Mouse (Mus musculus) frontal cortex, postnatal 10 days (tissue): Measurements from ENCODE around the gene Eci3.
"Not testable (repeated sequence)": the region's sequence is repeated elsewhere in the genome, so short reads cannot be mapped to it uniquely, and the experiment has no call there.

Experiments used
- DNase-seq, 2 experiments: peaks; one replicate each; pipeline ENCODE4 v3.0.0; 2022; ENCODE audit warnings: low spot score in 2 of 2, mixed read lengths in 1 of 2

The Eci3 gene

DNA sequence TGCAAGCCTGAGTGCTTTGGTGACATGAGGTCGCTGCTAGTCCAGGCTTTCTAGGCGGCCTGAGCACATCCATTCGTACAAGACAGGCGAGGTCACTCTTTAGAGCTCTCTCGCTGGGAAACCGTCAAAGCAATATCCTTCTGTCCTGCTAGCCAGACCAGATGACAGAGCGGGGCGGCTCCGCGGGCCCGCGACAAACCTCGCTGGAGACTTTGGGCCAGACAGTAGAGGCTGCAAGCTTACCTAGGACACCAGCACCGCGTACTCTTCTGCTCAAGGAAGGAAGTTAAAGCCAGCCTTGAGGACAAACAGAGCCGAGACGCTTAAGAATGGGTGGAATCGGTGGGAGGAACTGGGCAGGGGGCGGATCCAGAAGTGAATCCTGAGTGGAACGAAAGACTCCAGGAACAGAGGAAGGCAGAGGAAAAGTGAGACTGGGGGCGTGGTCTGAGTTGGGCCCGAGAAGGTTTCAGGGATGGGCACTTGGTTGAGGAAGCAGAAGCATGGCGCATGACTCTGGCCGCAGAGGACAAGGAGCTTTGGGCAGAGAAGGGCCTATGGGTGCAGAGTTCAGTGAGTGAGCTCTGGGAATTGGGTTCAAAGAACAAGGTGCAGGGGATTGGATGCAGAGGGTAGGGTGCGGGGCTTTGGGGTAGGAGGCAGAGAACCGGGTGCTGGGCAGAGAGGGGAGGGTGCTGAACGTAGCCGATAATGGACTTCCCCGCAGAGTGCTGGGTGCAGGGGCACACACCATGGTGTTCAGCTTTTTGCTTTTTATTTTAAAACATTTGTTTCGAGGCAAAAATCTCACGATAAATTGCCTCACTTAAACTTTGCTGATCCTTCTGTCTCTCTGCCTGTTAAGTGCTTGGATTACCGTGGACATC lies at the start of gene Eci3:
Eci3 (minus strand) TSS at position 300 of the 887 bp plus-strand sequence.
- DNase-seq, result peak in 1 of 2 experiments; percentile 13

DNA sequence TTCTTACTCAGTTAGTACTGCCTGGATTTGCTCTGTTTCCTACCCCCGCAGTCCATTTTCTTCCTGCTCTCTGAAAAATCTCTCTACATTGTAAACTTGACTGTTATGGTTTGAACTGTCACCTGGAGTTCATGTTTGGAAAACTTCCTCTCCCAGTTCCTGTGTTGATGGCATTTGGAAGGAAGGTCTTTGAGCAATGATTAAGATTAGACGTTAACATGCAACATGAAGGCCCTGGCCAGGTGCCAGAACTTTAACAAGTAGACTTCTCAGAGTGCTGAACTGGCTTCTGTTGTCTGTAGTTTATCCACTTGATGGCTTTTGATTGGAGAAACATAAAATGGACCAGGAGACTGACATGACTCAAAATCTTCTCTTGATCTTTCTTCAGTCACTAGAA lies 32.3 kb upstream of the Eci3 start:
- no peak for DNase-seq

DNA sequence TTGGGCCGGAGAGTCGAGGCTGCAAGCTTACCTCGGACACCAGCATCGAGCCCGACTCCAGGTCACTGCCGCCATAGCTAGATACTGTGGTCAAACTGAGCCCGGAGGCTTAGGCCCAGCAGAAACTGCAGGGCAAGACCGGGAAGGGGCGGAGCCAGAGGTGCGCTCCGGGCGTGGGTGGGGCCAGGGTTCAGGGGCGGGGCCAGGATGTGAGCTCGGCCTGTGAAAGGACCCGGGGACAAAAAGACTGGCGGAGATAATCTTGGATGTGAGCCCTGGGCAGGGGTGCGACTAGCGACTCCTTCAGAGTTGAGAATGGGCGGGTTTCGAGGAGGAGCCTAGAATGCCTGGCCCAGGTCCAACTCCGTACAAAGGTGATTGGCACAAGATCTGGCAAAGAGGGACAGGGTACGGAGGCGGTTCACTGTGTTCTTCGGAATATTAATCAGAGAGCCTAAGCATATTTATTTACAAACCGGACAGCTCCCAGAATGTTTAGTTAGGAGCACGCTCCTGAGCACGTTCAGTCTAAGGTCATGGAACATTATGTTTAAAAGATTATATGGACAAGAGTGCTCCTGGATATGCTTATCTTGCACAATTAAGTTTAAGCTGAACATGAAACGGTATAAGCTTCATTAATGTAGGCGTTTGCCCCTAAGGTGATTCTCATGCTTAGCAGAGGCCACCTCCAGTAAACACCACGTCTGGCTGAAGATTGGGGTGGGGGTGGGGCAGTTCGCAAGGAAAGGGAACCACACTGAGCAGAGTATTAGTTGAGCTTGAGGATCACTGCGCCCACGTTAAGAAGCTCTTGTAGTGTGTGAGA lies 30.6 kb upstream of the Eci3 start:
- peak; percentile 88 to 92 for DNase-seq

DNA sequence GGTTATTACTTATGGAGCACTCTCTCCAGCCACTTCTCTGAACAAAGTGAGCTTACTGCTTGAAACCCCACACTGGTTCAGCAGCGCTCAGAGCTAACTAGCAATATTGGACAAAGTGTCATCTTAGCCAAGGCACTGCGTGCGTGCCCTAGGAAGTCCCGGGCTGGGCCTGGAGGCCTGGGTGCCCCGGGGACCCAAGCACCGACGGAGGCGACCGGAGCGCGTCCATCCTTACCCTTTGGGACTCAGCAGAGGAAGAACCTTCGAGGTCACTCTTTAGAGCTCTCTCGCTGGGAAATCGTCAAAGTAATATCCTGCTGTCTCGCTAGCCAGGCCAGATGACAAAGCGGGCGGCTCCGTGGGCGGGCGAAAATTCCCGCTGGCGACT lies 30.0 kb upstream of the Eci3 start:
- DNase-seq, result no peak

DNA sequence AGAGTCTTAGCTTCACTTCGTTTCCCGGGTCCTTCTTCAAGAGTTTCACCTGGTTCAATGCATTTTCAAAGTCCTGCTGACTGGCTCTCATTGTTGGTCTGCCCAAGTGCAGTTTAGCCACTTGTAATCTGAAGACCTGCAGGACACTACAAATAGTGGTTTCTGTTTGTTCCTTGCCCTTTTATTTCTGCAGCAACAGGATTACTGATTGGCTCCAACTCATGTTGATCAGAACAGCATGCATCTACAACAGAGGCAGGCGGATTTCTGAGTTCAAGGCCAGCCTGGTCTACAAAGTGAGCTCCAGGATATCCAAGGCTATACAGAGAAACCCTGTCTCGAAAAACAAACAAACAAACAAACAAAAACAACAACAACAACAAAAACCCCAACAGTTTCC lies 29.5 kb upstream of the Eci3 start:
- DNase-seq, result no peak

DNA sequence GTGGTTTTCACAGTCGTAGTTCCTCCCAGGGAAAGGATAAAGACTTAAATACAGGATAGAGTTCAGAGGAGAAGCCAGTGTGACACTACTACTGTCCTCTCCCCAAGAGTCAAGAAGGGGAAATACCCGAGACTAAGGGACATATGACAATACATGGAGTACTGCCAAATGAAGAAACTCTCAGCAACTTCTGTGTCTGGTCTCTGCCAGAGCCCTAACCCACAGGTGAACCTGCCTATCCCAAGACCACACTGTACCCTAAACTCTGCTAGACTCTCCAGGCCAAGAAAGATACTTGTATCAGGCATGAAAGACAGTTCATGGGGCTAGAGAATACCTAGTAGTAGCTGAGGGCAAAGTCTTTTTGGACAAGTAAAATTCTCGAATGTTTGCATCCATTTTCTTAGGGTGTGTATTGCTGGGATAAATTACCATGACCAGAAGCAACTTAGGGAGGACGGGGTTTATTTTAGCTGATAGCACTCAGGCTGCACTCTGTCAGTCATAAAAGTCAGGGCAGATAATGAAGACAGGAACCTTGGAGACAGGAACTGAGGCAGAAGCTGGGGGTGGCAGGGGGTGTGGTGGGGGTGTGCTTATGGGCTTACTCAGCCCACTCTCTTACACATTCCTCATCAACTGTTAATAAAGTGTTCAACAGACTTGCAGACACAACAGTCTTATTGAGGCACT lies 28.1 kb upstream of the Eci3 start:
- no peak for DNase-seq

DNA sequence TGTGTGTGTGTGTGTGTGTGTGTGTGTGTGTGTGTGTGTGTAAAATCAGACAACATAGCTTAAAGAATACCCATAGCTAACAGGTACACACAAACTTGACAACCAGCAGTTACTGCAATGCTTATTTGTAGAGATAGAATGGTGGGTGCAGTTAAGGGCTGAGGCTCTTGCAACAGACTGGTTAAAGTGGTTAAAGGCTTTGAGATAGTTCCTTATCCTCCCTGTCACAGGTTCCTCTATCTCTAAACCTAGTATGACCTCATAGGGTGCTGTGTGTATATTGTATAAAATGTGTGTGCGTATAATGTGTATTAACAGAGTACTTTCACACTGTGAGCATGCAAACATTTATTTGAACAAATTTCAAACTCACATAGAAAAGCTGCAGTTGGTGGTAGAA lies 19.9 kb upstream of the Eci3 start:
- not testable (repeated sequence) for DNase-seq

DNA sequence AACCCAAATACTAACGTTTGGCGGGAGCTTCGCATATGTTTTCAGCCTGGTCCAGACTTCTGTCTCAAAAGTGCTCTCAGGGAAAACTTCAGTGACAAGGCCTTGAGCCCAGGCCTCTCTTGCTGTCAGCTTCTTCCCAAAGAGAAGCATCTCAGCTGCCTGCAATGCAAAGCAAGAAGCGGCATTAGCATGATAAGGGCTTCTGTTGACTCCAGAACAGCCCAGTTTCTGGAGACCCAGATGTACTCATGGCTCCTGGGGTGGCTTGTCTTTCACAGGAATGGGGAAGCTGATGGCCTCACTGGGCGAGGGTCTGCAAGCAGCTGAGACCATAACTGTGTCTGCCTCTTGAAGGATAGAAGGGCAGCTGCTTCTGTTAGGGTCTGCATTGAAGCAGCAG lies 15.0 kb upstream of the Eci3 start:
- not testable (repeated sequence) for DNase-seq

DNA sequence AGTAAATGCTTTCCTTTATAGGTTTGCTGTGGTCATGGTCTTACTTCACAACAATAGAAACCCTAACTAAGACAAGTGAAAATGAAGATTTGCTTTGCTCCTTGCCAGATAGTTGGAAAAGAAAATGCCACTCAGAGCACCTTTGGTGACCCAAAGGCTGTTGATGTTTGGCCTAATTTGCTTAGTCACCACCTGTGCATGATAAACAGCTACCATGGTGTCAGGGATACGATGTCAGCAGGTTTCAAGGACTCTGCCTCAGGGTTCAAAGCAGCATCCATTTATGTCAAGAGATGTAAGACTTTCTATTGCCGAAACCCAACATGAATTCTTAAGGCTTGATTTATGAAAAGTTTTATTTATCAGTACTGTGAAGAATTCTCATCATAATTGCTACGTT lies 13.8 kb upstream of the Eci3 start:
- no peak for DNase-seq

DNA sequence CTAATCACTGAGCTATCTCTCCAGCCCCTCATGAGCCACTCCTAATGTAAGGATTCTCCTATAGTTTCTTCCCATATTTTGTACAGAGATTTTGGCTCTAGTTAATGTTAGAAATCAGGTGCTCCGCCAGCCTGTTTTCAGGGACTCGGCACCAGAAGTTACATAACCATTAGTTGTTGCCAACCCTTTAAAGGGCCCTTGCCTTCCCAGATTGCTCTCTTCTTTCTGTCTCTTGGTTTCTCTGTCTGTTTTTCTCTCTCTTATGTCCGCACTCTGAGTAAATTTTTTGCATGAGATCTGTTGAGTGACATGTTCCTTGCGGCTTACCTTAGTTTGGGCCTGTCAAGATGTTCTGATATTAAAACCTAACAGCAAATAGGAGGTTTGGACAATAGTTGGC lies 12.5 kb upstream of the Eci3 start:
- no peak for DNase-seq

DNA sequence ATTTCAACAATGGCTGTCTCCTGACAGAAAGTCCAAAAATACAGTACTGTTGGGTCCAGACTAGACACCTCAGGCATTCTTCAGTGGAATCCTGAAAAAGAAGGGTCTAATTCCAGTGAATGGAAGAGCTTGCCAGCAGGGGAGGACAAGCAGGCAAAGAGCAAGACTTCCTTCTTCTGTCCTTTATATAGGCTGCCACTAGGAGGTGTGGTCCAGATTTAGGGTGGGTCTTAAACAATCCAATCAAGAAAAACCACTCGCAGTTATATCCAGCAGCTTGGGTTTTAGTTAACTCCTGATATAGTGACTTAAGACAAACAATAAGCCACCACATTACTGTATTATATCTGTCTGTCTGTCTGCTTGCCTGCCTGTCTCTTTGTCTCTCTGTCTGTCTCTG lies 10.2 kb upstream of the Eci3 start:
- DNase-seq, result no peak

DNA sequence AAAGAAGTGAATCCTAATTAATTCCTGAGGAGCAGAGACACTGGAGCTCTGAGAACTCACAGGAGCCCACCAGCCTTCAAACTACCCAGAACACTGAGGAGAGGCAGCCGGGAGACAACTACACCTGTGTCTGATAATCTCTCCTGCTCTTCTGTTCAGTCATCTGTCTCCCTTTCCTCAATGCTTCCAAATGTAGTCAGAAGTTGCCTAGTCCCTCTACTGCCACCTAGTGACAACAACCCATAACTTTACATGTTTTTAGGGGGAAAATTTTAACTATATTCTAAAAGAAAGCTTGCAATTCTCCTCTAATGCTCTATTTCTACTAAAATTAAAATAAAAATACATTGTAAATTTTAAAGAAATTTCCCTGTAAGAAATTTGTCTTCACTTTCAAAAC lies 9.5 kb upstream of the Eci3 start:
- DNase-seq, result no peak

DNA sequence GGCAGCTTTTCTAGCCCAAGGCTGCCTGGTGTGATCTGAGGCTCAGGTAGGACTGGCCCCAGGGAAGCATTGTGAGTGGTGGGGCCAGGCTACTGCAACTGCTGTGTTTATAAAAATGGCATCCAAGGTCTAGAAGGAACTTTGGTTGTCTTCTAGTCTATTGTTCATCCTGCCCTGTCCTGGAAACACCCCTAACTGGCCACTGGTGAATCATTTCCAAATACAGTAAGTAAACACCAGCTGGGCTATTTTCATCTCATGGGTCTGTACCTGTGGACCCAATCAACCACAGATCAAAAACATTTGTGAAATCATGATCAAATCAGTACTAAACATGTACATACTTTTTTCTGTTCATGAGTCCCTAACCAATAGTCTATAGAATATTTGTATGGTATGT lies 8.8 kb upstream of the Eci3 start:
- not testable (repeated sequence) for DNase-seq

DNA sequence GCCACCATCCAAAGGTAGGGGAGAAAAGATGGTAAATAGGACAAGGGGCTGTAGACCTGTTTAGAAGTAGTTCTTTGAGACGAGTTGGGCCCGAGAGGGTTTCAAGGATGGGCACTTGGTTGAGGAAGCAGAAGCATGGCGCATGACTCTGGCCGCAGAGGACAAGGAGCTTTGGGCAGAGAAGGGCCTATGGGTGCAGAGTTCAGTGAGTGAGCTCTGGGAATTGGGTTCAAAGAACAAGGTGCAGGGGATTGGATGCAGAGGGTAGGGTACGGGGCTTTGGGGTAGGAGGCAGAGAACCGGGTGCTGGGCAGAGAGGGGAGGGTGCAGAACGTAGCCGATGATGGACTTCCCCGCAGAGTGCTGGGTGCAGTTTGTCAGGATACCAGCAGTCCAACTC lies 2.0 kb upstream of the Eci3 start:
- DNase-seq, result not testable (repeated sequence)

DNA sequence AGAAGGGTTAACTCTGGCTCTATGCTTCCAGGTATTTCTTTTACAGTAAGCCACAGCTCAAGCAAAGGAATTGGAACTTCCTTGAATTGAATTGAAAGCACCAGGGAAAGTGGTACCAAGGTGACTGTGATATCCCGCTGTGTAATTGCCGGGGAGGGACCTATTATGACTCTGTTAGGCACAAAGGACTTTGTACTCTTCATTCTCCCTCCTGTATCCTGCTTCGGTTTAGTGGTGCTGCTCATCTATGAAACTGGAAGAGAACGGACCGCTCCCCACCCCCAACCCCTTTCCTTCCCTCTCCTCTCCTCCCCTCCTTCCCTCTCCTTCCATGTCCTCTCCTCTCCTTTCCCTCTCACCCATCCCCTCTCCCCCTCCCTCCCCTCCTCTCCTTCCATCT lies 1.3 kb upstream of the Eci3 start:
- DNase-seq, result no peak

DNA sequence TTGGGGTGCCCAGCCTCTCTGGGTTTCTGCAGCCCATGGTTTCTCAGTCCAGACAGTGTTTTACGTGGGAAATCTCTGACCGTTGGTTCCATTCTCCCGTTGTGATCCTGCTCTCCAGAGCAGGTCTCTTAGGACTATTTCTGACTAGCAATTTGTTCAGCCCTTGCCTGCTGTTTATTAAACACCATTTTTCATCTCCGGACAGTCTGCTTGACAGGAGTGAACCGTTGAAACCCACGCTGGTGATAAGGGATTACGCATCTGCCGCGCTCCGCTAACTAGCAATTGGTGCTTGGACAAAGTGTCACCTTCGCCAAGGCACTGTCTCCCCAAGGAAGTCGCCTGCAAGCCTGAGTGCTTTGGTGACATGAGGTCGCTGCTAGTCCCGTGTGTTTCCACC lies 809 bp upstream of the Eci3 start:
- no peak for DNase-seq

DNA sequence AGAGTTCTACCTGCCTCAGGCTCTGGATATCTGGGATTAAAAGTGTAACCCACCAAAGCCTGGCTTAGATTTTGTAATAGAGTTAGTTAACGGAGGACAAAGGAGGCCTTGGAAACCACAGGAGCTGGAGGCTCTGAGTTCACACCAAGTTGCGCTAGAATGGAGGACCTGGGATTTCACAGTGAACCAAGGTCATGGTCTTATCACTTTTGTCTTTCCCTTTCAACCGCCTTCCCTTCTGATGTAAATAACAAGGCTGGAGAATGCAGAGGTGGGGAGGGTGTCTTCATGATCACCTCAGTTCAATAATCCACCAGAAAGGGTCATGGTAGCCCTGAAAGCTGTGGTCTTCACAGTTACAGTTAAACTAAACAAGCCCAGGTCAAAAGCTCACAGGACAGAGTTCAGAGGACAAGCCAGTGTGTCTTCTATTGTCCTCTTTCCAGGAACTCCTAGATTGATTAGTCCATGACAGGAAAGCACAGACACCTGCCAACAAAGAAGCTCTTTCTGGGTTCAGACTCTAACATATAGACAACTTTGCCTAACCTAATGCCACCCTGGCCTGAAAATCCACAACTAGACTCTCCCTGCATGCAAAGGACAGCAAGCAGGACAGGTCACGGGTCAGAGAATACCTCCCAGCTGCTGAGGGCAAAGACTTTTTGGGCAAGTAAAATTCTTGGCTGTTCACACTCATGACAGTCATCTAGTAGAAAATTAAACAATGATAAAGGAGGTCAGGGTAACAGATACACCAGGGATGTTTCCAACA lies 2.4 kb downstream of the Eci3 start:
- no peak for DNase-seq

DNA sequence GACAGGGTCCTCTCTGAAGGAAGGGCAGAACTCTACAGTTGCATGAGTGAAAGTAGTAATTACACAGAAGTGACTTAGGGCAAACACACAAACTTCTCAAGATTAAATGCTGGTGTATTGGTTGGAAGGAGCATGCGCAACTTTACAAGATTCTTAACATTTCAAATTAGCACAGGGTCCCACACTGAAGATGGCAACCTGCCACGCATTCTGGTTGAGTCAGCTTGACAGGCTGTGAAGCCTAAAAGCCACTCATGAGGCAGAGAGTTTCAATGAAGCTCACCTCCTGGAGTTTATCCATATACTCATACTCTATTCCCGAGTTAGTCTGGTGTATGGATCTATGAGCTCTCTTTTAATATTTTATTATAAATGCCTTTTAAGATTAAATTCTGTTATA lies 5.5 kb downstream of the Eci3 start:
- DNase-seq, result not testable (repeated sequence)

DNA sequence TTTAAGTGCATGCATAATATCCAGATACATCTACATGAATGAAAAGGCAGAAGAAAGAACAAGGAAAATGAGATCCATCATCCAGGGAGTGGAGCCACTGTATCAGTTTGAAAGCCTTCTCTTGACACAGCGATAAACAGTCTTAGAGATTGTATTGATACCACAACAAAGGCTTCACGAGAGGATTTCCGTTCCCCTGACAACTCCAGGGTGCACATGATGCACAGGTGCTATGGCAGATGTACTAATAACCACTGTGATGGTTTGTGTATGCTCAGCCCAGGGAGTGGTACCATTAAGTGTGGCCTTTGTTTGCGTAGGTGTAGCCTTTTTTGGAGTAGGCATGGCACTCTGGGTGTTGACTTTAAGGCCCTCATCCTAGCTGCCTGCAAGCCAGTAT lies 6.7 kb downstream of the Eci3 start:
- DNase-seq, result no peak

DNA sequence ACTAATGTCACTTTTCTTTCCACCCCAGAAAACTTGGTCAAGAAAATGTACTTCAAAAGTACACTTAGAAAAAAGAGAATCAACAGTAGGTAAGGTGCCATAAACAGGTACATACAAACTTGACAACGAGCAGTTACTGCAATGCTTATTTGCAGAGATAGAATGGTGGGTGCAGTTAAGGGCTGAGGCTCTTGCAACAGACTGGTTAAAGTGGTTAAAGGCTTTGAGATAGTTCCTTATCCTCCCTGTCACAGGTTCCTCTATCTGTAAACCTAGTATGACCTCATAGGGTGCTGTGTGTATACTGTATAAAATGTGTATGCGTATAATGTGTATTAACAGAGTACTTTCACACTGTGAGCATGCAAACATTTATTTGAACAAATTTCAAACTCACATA lies 12.2 kb downstream of the Eci3 start:
- DNase-seq, result not testable (repeated sequence)

DNA sequence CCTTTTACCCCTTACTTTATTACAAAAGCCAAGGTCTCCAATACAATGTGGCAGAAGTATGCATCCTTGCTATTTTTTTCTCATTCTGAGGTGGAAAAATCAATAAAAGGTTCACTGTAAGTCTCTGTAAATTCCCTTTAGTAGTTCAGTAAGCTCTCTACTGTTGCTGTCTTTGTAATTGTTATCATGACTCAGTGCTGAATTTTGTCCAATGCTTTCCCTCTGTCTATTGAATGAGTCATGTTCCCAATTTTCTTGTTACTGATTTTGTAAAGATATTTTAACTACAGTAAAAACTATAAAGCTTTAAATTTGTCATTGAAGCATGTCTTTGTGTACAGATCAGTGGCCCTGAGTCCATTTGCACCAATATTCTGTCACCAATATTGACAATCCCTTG lies 21.2 kb downstream of the Eci3 start:
- DNase-seq, result no peak
